Mouse (Mus musculus) heart, embryonic 15.5 days (tissue): Measurements from ENCODE around the gene Foxo6. TPM values are rescaled to one million over a fixed set of nuclear protein-coding genes. Genes with fewer than 3 reads are reported as not detected.

Experiments used
- ATAC-seq: fragments of 200-750 bp; cut with Nextera tagmentation; replicated peaks from 2 replicates; pipeline ENCODE4 v1.8.0; 2017; ENCODE audit warnings: low read depth, moderate TSS enrichment; ENCODE audit not compliant: insufficient number of reproducible peaks, insufficient read depth, low FRiP score
- H3K27ac ChIP-seq: fragments of 300-500 bp; sonication (generic); 2 replicates; pipeline ENCODE4 v1.5.1; 2015; ENCODE audit warnings: mild to moderate bottlenecking, inconsistent platforms
- H3K27me3 ChIP-seq: fragments of 300-500 bp; sonication (generic); 2 replicates; pipeline ENCODE4 v1.6.1; 2015; ENCODE audit warnings: inconsistent platforms
- H3K36me3 ChIP-seq: fragments of 300-500 bp; sonication (generic); 2 replicates; pipeline ENCODE4 v1.6.1; 2015; ENCODE audit warnings: mild to moderate bottlenecking, inconsistent platforms
- H3K4me1 ChIP-seq: fragments of 300-500 bp; sonication (generic); replicated peaks from 2 replicates; pipeline ENCODE4 v1.6.1; 2015; ENCODE audit warnings: inconsistent platforms
- H3K4me2 ChIP-seq: fragments of 300-500 bp; sonication (generic); 2 replicates; pipeline ENCODE4 v1.6.1; 2015; ENCODE audit warnings: inconsistent platforms, mild to moderate bottlenecking, moderate library complexity
- H3K4me3 ChIP-seq: fragments of 300-500 bp; sonication (generic); 2 replicates; pipeline ENCODE4 v1.5.1; 2015; ENCODE audit warnings: mild to moderate bottlenecking, inconsistent platforms
- H3K9ac ChIP-seq: fragments of 300-500 bp; sonication (generic); 2 replicates; pipeline ENCODE4 v1.6.1; 2015; ENCODE audit warnings: mild to moderate bottlenecking, inconsistent platforms
- H3K9me3 ChIP-seq: fragments of 300-500 bp; sonication (generic); replicated peaks from 2 replicates; pipeline ENCODE4 v1.6.1; 2016; ENCODE audit warnings: inconsistent platforms
- WGBS: fragments of 180-500 bp; shearing (Covaris S2); methylation state at CpG from one replicate; pipeline ENCODE4 v1.1.7; 2015; ENCODE audit warnings: mixed read lengths; 5-methylcytosine and 5-hydroxymethylcytosine counted together
- polyA plus RNA-seq: library from polyadenylated mRNA; unstranded; fragments of >200 nt; fragmentation: Nextera tagmentation; extraction: Ambion mirVana; gene quantifications from 2 replicates; pipeline ENCODE4 v1.2.1, GENCODE M21; 2015

Foxo6 gene
- polyA plus RNA-seq, 1 experiment from 2014 or later = 0.05 TPM

GRCm38 (mm10) chr4:120270148-120270936, 16.8 kb downstream of the Foxo6 start:
- no peak overlapping the region for H3K4me3 ChIP-seq
- WGBS = 72% methylated on average over 4 of the region's 4 CpGs
- ATAC-seq = no peak
- H3K4me2 ChIP-seq = no peak overlapping the region
- peaks cover 93% of the 10 kb centered on the region for H3K27me3 ChIP-seq
- peaks cover 38% of the 10 kb centered on the region for H3K4me1 ChIP-seq
- no peaks in the 10 kb centered on the region for H3K9me3 ChIP-seq
- no peaks in the 10 kb centered on the region for H3K36me3 ChIP-seq
- H3K27ac ChIP-seq = no peak overlapping the region
- no peak overlapping the region for H3K9ac ChIP-seq

DNA sequence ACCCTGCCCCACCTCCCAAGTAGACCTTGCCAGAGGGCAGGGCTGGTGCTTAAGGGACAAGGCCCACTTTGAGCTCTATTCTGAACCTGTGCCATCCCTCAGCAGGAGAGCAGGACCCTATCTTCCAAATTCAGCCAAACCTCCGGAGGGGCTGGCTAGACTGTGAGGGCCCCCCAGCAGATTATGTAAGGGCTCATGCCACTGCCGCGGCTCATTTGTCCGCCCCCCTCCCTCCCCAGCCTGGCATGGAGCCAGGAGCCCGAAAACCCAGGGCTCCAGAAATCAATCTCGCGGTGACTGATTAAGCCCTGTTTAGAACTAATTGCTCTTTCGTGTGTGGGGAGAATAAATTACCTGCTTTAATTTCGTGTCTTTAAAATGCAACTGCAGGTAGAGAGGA, 17.7 kb downstream of the Foxo6 start:
- Histone ChIP-seq H3K4me1 (peaks cover 38% of the 10 kb centered on the region), H3K4me3 (no peak overlapping the region), H3K9me3 (no peaks in the 10 kb centered on the region), H3K27me3 (peaks cover 94% of the 10 kb centered on the region), H3K36me3 (no peaks in the 10 kb centered on the region), H3K9ac (no peak overlapping the region), H3K4me2 (no peak overlapping the region), H3K27ac (no peak overlapping the region)
- 19% methylated on average over 9 of the region's 9 CpGs for WGBS
- ATAC-seq = no peak

DNA sequence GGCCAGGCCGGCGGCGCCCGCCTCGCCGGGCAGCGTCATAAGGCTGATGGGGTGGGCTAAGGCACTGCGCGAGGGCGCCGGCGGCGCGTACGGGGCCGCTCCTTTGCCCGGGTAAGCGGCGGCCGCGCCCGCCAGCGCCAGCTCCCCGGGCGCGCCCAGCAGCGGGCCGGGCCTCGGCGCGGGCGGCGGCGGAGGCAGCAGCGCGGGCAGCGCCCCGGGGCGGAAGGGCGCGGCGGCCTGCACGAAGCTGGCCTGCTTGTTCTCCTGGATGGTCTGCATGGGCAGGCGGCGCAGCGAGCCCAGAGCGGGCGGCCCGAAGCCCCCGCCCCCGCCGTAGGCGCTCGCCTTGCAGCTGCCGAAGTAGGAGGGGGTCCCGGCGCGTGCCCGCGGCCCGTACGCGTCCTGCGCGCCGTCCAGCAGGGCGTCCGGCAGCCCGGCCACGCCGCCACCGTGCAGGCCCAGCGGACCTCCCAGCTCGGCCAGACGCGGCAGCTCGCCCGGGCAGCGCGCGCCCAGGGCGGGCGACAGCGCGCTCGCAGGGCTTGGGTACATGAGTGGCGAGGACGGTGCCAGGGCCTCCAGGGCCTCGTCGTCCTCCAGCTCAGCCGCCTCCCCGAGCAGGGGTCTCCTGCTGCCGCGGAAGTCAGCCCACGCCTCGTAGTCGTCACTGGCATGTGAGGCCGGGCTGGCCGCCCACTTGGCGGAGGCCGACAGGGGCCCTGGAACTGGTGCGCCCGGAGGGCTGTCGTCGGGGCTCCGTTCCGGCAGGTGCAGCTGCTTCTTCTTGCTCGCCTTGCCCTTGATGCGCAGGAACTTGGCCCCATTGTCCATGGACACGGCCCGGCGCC, 18.7 kb downstream of the Foxo6 start:
- Histone ChIP-seq H3K36me3 (no peaks in the 10 kb centered on the region), H3K9ac (peak overlapping the region; percentile 51), H3K4me1 (peaks cover 39% of the 10 kb centered on the region), H3K27ac (no peak overlapping the region), H3K4me3 (peak overlapping the region; percentile 52), H3K9me3 (no peaks in the 10 kb centered on the region), H3K4me2 (peak overlapping the region; percentile 85), H3K27me3 (peaks cover 94% of the 10 kb centered on the region)
- peak; percentile 25; the same call in 1 of the 2 replicates for ATAC-seq
- 1% methylated on average over 93 of the region's 112 CpGs for WGBS

- peak overlapping the region; percentile 52 for H3K4me3 ChIP-seq
- no peak for ATAC-seq
- no peak overlapping the region for H3K27ac ChIP-seq
- H3K4me1 ChIP-seq = peaks cover 40% of the 10 kb centered on the region
- H3K27me3 ChIP-seq = peaks cover 95% of the 10 kb centered on the region
- 11% methylated on average over 25 of the region's 25 CpGs for WGBS
- no peaks in the 10 kb centered on the region for H3K9me3 ChIP-seq
- peak overlapping the region; percentile 85 for H3K4me2 ChIP-seq
- no peaks in the 10 kb centered on the region for H3K36me3 ChIP-seq
- peak overlapping the region; percentile 51; the same call in 1 of the 2 replicates for H3K9ac ChIP-seq
These were observed 19.5 kb downstream of the Foxo6 start for GRCm38 (mm10) chr4:120267683-120268082.

DNA sequence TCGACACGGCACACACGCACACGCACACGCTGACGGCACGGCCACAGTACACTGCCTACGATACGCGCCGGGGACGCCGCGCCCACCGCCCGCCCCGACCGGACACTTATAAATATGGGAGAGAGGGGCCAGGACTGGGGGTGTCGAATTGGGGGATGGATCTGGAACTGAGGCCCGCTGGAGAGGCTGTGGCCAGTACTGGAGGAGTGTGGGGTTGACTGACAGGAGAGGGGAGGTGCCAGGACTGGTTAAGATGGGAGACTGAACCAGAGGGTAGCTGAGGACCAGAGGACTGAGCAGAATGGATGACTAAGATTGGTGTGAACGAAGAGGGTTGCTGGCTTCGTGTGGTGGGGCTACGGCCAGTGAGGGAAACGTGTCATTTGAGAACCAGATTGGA, 20.0 kb downstream of the Foxo6 start:
- no peak for ATAC-seq
- Histone ChIP-seq H3K27me3 (peaks cover 95% of the 10 kb centered on the region), H3K36me3 (no peaks in the 10 kb centered on the region), H3K9ac (no peak overlapping the region), H3K27ac (no peak overlapping the region), H3K4me3 (no peak overlapping the region), H3K4me1 (peaks cover 38% of the 10 kb centered on the region), H3K9me3 (no peaks in the 10 kb centered on the region), H3K4me2 (no peak overlapping the region; the same call in 1 of the 2 replicates)
- WGBS = 37% methylated on average over 24 of the region's 24 CpGs

- Histone ChIP-seq H3K4me2 (no peak overlapping the region), H3K9me3 (no peaks in the 10 kb centered on the region), H3K27ac (no peak overlapping the region), H3K36me3 (no peaks in the 10 kb centered on the region), H3K4me3 (no peak overlapping the region), H3K4me1 (peaks cover 21% of the 10 kb centered on the region), H3K27me3 (peaks cover 95% of the 10 kb centered on the region), H3K9ac (no peak overlapping the region)
- no peak for ATAC-seq
- WGBS = 42% methylated on average over 3 of the region's 3 CpGs
These were observed 23.0 kb downstream of the Foxo6 start for GRCm38 (mm10) chr4:120264105-120264504.

DNA sequence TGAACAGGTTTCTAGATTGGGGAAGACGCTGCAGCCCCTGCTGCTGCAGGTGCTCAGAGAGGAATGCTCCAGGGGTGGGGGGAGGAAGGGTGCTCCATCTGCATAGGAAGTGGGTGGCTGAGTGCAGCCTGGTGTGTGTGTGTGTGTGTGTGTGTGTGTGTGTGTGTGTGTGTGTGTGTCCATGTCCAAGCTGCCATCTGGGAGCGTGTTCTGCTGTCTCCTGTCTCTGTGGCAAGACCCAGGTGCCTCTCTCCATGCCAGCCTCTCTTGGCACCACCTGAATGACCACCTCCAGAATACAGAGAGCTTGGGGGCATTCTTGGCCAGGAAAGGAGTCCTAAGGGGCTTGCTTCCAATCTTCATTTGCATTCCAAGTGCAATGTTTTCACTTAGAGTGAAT, 24.4 kb downstream of the Foxo6 start:
- H3K27me3 ChIP-seq = peaks cover 86% of the 10 kb centered on the region
- ATAC-seq = no peak
- peaks cover 8% of the 10 kb centered on the region; the same call in 1 of the 2 replicates for H3K4me1 ChIP-seq
- H3K27ac ChIP-seq = no peak overlapping the region
- H3K9me3 ChIP-seq = no peaks in the 10 kb centered on the region
- 70% methylated on average over 2 of the region's 2 CpGs for WGBS
- no peak overlapping the region for H3K4me2 ChIP-seq
- no peak overlapping the region for H3K4me3 ChIP-seq
- no peaks in the 10 kb centered on the region for H3K36me3 ChIP-seq
- no peak overlapping the region for H3K9ac ChIP-seq

DNA sequence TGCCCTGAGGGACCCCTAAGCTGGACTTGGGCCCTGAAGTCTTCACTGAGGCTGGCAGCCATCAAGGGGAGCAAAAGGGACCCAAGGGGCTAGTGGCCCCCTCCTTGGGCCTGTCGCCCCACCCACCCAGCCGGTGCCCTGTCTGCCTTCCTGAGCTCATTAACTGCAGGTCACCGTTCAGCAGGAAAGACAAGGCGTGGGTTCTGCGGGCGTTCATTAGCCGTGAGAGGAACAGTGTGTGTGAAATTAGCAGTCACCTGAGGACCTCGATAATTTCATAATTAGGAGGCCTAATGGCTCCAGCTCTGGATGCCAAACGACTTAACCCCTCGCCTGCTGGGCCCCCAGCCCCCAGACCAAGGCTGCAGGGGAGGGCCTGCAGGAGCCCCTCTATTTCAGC, 24.9 kb downstream of the Foxo6 start:
- Histone ChIP-seq H3K27me3 (peaks cover 86% of the 10 kb centered on the region), H3K9me3 (no peaks in the 10 kb centered on the region), H3K36me3 (no peaks in the 10 kb centered on the region), H3K4me1 (peaks cover 3% of the 10 kb centered on the region; the same call in 1 of the 2 replicates), H3K4me3 (no peak overlapping the region), H3K9ac (no peak overlapping the region), H3K4me2 (no peak overlapping the region), H3K27ac (no peak overlapping the region)
- 40% methylated on average over 10 of the region's 10 CpGs for WGBS
- ATAC-seq = no peak

DNA sequence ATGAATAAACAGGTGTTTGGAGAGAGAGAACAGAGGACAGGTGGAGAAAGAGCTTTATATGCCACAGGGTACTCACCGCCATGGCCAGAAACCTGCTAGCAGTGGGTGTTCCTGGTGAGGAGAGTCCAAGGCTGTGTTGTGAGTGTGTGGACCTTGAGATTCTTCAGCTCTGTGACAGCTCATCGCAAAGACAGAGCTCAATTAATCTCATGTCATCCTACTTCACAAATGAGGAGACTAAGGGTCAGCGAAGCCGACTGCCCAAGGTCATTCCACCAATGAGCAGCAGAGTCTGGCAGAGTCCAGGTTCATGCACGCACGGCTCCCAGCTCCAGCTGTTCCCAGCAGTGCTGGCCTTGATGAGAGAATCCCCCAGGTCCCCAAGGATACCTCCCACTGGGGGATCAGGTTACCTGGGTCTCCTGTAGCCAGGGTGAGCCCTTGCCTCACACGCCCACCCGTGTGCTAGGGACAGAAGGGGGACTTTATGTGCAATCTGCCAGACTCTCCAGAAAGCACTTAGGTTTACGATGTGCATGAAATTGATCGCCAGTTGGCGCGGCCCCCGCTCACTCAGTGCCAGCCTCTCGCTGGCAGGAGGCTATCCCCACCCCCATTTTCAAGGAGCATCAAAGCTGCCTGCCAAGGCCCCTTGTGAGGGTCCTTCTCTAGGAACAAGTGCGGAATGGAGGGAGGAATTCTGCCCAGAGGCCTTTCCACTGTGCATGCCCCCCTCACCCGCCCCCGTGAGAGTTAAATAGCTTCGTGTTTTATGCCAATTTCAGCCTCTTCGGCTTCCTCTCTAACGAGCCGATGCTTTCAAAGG, 27.6 kb downstream of the Foxo6 start:
- WGBS = 50% methylated on average over 21 of the region's 21 CpGs
- Histone ChIP-seq H3K36me3 (no peaks in the 10 kb centered on the region), H3K9me3 (no peaks in the 10 kb centered on the region), H3K4me1 (peaks cover 6% of the 10 kb centered on the region), H3K9ac (no peak overlapping the region), H3K4me3 (no peak overlapping the region), H3K27ac (no peak overlapping the region), H3K27me3 (peaks cover 76% of the 10 kb centered on the region), H3K4me2 (no peak overlapping the region)
- ATAC-seq = no peak

- WGBS = 17% methylated on average over 8 of the region's 8 CpGs
These were observed 38.3 kb downstream of the Foxo6 start for GRCm38 (mm10) chr4:120248800-120249261.

GRCm38 (mm10) chr4:120247412-120247811, 39.7 kb downstream of the Foxo6 start:
- no peak overlapping the region for H3K4me3 ChIP-seq
- H3K4me2 ChIP-seq = no peak overlapping the region
- ATAC-seq = peak; percentile 64
- no peaks in the 10 kb centered on the region for H3K36me3 ChIP-seq
- 10% methylated on average over 5 of the region's 5 CpGs for WGBS
- peak overlapping the region; percentile 81 for H3K27ac ChIP-seq
- H3K9me3 ChIP-seq = no peaks in the 10 kb centered on the region
- no peak overlapping the region for H3K9ac ChIP-seq
- peaks cover 51% of the 10 kb centered on the region for H3K4me1 ChIP-seq
- H3K27me3 ChIP-seq = peaks cover 22% of the 10 kb centered on the region

More at GRCm38 (mm10) chr4:120248800-120249261, 38.3 kb downstream of the Foxo6 start:
- H3K36me3 ChIP-seq = no peaks in the 10 kb centered on the region
- H3K27ac ChIP-seq = peak overlapping the region; percentile 81
- no peak overlapping the region for H3K4me3 ChIP-seq
- H3K9ac ChIP-seq = no peak overlapping the region
- H3K27me3 ChIP-seq = peaks cover 16% of the 10 kb centered on the region
- H3K9me3 ChIP-seq = no peaks in the 10 kb centered on the region
- H3K4me1 ChIP-seq = peaks cover 51% of the 10 kb centered on the region
- H3K4me2 ChIP-seq = 0 out of 2 replicates have a peak overlapping the region, but pooled peaks have one; percentile 6
- peak; percentile 86 for ATAC-seq
